Mouse (Mus musculus): ENCODE results near the gene Klk4.

DNA sequence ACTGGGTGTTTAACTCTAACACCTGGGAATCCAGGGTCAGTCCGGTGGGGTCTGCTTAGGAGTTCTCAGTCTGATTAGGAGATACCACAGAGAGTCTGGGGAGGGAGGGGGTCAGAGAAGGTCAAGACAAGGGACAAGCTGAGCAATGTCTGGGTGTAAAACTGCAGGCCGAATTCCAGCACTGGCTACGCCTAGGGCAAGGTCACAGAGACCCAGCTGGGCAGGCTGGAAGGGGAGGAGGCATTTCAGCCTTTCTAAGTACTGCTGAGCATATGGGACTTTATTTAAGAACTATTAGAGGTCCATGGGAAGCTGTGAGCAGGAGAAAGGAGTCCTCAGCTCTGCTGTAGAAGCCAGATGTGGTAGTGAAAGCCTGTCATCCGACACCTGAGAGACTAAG is 51.4 kb downstream of the Klk4 start:
- no peak for TF ChIP-seq CHD1 (IDR thresholded peaks at IDR 0.05; ENCODE audit: low read depth, low read length)
- no peak for TF ChIP-seq POLR2AphosphoS2 (IDR thresholded peaks at IDR 0.05; ENCODE audit: low read depth, low read length)
- no peak for TF ChIP-seq HCFC1 (IDR thresholded peaks at IDR 0.05; ENCODE audit: low read depth, low read length)
- no peak for TF ChIP-seq NELFE (IDR thresholded peaks at IDR 0.05; ENCODE audit: low read depth, low read length)
- no peak for TF ChIP-seq USF1 (IDR thresholded peaks at IDR 0.05; ENCODE audit: low read depth, low read length)
- no peak for TF ChIP-seq MYC (IDR thresholded peaks at IDR 0.05; ENCODE audit: low read depth, low read length)
- TF ChIP-seq MEF2A (IDR thresholded peaks at IDR 0.05; ENCODE audit: borderline replicate concordance, low read depth, low read length): no peak
- TF ChIP-seq POLR2A (IDR thresholded peaks at IDR 0.05; ENCODE audit: low read depth, low read length): no peak
- TF ChIP-seq CTCF (conservative IDR thresholded peaks at IDR 0.05 in 1 of 2, IDR thresholded peaks at IDR 0.05 in 1 of 2; ENCODE audit: low read depth in 2 of 2, low read length in 2 of 2): no peak
